Mouse (Mus musculus) mouse embryonic stem cell (cell line): ENCODE results near the gene Hopx.

Source experiments
- in situ Hi-C, 2 experiments: fragments of 300-500 bp; cut with MboI; formaldehyde crosslinking; loops; 1 replicate in 1 of 2; 3 replicates in 1 of 2; pipeline ENCODE4 v1.14.3; 2019 to 2020; ENCODE audit warnings: low sequenced_read_pairs in 2 of 2, low pct_unique_long_range_greater_than_20kb in 1 of 2, mixed read lengths in 1 of 2; ENCODE audit not compliant: unreplicated experiment in 1 of 2

Gene Hopx

GRCm38 (mm10) chr5:77114817-77115731 is at the start of gene Hopx:
Gene Hopx (minus strand): TSS chr5:77115121.
- in situ Hi-C loops, result no loop called here

DNA sequence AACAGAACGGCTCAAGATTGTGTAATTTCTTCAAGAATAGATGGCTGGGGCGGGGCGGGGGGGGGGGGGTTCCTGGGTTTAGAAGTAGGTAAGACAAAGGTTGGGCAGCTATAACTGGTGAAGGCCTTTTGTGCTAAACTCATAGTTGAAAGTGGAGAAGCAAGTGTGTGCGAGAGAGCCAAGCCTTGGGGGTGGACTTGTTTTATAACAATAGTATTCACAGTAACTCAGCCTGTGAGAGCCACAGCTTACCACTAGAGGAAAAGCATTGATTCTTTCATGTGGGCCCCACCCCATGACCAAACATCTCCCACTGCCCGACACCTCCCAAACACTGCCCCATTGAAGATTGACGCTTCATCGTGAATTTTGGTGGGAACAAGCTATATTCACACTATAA is 48.7 kb upstream of the Hopx start:
- in situ Hi-C loops, result no loop called here

DNA sequence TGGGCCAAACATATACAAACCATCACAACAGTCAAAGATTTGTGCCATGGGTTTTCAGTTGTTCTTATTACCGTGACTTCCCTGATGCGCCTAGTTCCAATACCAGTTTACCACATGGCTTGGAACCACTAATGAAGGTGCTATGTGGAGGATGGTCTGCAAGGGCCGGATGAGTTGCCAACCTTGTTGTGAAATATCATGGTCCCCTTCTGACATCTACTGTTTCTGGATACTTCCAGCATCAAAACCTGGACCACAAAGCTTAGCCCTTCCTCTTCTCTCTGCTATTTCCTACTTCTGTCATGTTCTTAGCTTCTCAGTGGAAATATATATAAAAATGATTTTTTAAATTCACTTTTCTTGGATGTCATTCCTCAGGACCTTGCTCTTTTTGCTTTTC is 47.6 kb upstream of the Hopx start:
- in situ Hi-C loops, result no loop called here

DNA sequence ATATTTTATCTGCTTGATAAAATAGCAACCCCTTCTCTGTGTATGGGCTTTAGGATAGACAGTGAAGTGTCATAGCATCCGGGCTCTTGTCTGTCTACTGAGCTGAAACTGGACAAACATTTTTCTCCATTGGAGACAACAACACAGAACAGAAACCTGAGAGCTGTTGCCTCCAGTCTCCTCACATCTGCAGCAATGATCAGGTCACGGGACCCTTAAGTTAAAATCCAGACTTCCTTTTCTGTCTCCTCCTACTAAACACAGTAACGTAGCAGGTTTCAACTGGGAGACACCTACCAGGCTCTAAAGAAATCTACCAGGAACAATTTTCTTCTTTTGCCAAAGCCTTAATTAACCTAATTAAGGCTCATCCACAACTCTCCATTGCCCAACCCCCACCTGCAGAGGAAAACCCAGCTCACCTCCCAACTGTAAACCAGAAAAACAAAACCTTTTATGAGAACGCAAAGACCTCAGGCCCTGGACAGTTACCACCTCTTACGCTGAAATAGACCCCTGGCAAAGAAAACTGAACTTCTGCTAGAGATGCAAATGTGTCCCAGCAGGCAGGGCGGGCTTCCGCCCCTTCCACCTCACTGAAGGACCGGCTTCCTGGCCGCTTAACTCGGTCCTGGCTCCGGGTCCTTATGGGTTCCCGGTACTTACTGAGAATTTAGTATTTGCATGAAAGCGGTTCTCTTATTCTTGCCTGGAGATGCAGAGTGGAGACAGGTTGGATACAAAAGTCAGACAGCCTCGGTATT is 43.0 kb upstream of the Hopx start:
- in situ Hi-C loops, result no loop called here

DNA sequence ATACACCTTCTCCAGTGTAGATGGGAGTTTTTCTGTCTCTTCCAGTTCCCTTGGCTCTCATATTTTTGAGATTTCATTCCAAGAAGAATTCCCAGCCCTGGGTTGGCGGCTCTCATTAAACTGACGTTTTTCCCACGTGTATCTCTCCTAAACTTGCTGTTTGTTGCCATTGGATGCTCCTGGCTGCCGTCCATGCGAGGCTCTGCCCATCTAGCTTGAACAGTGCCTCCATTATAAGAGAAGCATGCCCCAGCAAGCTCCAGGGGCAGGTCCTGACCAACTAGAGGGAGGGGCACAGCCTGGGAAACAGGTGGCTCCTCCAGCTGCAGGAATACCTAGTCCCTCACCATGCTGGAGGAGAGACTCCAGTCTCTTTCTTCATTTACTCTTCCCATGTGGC is 42.0 kb upstream of the Hopx start:
- in situ Hi-C loops, result no loop called here

GRCm38 (mm10) chr5:77155526-77155925 is 40.6 kb upstream of the Hopx start:
- in situ Hi-C loops, result no loop called here

GRCm38 (mm10) chr5:77154812-77155211 is 39.9 kb upstream of the Hopx start:
- in situ Hi-C loops, result no loop called here

GRCm38 (mm10) chr5:77151738-77152137 is 36.8 kb upstream of the Hopx start:
- in situ Hi-C loops, result no loop called here

DNA sequence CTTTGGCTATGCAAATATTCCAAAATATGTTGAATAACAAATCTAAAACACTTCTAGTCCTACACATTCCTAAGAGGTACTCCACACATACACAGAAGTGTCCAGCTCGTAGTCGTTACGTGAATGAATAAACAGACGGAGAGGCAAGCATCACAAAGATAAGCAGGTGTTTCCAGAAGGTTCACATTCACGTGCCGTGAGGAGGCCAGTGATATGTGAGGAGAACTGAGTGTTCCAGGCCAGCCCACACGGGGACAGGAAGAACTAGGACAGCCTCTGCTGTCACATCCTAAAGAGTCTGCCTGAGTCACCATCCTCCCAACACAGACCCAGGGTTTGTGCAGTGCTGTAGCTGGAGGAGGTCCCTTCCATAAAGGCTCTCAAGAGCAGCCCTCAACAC is 36.2 kb upstream of the Hopx start:
- in situ Hi-C loops, result no loop called here

DNA sequence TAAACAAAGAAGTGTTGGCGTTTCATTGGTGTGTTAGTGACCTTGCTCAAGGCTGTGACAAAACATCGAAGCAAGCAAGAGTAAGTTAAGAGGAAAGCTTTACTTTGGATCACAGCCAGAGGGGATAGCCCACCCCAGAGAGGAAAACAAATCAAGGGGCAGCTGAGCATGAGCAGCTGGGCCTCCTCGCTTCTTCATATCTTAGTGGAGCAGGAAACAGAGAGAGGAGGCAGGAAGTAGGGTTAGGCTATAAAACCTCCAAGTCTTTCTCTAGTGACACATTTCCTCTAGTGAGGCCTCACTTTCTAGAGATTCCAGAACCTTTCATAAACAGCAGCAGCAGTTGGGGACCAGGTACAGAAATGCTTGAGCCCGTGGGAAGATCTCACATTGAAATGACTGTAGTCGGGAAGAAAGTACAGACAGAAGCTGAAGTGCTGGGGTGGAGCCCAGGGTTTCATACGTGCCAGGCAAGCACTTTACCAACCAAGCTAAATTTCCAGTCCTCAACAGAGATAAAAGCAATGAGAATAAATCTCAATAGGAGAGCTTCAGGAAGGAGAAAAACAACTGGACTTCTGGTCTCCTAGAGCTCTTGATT is 33.2 kb upstream of the Hopx start:
- in situ Hi-C loops, result no loop called here

- in situ Hi-C loops, result no loop called here
These were observed 31.7 kb upstream of the Hopx start for GRCm38 (mm10) chr5:77146459-77147170.

DNA sequence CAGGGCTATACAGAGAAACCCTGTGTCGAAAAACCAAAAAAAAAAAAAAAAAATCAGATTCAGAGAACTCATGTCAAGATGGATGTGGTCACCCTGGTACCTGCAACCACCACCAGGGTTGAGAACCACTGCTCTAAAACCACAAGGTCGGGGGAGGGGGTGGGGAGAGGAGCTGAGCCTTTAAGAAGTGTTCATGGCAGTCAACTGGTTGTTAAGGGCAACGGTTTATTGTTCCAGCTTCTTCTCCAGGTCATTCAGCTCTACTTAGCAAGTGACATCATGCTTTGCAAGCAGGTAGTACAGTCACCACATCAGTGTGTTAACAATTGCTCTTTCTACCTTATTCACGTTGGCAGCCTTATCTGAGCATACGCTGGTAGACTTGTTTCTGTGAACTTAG is 29.7 kb upstream of the Hopx start:
- in situ Hi-C loops, result no loop called here

DNA sequence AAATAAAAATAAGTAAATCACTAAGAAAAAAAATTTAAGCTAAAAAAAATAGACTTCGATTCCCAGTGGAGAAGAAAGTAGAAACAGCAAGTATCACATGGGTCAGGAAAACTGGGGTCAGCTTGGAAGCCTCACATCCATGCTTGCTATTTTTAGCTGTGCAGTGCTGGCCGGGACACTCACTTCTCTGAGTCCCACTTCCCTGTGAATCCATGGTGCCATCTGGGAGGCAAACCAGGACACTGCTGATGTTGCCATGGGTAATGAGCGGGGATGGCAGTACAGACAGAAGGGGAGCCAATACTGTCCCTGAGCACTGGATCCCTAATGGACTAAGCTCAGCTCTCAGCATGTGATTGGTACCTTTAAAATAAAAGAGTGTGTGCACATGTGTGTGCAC is 28.2 kb upstream of the Hopx start:
- in situ Hi-C loops, result no loop called here

DNA sequence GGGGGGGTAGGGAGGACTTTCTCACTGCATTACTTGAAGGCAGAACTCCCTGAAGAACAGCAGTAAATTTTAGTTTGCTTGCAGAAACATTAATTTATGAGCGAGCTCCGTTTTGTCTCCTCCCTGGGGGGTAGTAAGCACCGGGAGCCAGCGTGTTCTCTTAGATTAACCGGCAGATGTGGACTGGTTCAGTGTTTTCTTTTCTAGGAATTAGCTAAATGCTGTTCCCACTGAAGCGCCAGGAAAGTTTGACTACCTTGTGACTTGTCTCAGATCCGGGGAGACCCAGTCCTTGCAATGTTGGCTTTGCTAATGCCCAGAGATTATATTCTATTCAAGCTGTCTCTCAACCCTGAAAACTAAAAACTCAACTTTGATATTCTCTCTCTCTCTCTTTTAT is 26.4 kb upstream of the Hopx start:
- in situ Hi-C loops, result no loop called here

DNA sequence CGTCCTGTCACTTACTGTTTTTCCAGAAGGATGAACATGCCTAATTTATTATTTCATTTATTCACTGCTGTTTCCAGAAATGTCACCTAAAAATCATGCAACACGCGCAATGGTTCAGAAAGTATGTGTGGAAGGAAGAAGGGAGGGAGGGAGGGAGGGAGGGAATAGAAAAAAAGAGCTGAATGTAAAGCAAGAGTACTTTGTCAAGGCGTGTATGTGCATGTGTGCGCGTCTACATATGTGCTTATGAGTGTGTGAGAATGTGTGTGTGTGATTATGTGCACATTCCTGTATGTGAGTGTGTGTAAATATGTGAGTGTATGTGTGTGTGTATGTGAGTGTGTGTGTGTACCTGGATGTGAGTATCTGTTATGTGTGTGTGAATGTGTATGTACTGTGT is 25.9 kb upstream of the Hopx start:
- in situ Hi-C loops, result no loop called here

- in situ Hi-C loops, result no loop called here
These were observed 25.2 kb upstream of the Hopx start for GRCm38 (mm10) chr5:77140108-77140507.

DNA sequence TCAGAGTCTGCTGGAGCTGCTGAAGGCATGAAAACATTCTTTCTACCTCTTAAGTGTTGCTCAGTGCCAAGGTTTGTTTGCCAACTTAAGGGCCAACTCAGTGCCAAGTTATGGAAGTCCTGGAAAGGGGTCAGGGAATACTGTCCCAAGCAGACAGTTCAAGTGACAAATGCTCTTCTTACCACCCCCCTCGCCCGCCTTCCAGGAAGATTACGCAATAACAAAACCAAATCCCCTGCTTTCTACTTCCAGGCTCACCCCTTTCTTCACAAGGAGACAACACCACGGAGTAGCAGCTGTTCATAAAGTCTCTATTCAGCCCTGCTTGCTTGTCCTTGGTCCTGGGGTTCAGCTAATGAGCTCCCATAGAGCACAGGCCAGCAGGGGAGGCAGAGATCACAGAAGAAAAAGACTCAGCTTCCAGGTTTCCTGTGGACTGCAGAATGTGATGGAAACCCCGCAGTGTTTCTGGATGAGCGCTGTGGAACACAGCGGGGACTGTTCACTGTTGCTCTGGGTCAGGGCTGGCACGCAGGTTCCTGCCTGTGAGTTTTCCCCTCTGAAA is 22.9 kb upstream of the Hopx start:
- in situ Hi-C loops, result no loop called here

DNA sequence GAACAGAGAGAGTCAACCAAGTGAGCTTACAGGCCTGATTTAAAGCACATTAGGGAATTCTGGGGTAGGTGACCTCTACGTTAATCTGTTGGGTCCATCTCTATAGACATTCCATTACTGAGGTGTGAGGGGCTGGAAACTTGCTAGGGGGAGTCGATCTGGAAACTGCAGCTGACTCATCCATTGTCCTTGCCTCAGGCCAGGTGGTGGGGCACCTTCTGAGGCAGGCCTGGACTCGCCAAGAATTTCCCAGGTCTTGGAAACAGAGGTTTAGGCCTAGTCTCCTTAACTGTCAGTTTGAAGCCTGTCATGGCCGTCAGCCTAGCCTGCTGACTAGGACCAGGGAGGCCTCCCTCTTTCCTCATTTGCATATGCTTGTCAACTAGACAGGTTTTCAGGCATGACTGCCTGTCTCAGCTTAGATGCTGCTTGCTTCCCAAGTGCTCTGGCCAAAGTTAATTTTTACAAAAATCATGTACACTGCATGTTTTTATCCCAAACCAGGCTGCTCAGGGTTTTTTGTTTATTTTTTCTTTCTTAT is 21.8 kb upstream of the Hopx start:
- in situ Hi-C loops, result no loop called here
